Mouse (Mus musculus) midbrain, postnatal 0 days (tissue): Measurements from ENCODE around the gene Arhgap21. TPM values are rescaled to one million over a fixed set of nuclear protein-coding genes. Genes with fewer than 3 reads are reported as not detected.

Experiments used
- ATAC-seq: fragments of 200-750 bp; cut with Nextera tagmentation; 2 replicates; pipeline ENCODE4 v1.8.0; 2017; ENCODE audit warnings: moderate number of reproducible peaks, mild to moderate bottlenecking, moderate TSS enrichment, moderate library complexity; ENCODE audit not compliant: low FRiP score
- DNase-seq: peaks from one replicate; pipeline ENCODE4 v3.0.0-alpha.2; 2015; ENCODE audit warnings: low spot score
- H3K27ac ChIP-seq: fragments of 300-500 bp; sonication (generic); 2 replicates; pipeline ENCODE4 v1.5.1; 2014; ENCODE audit warnings: low read depth, mild to moderate bottlenecking, low read length, mixed read lengths
- H3K27me3 ChIP-seq: fragments of 300-500 bp; sonication (generic); 2 replicates; pipeline ENCODE4 v1.6.1; 2014; ENCODE audit warnings: low read length, control low read depth, mixed read lengths; ENCODE audit not compliant: insufficient read depth
- H3K36me3 ChIP-seq: fragments of 300-500 bp; sonication (generic); 2 replicates; pipeline ENCODE4 v1.6.1; 2014; ENCODE audit warnings: low read length, control low read depth, mixed read lengths; ENCODE audit not compliant: insufficient read depth
- H3K4me1 ChIP-seq: fragments of 300-500 bp; sonication (generic); 2 replicates; pipeline ENCODE4 v1.6.1; 2014; ENCODE audit warnings: mild to moderate bottlenecking, control low read depth, antibody characterized with exemption, low read length, mixed read lengths; ENCODE audit not compliant: insufficient read depth
- H3K4me2 ChIP-seq: fragments of 300-500 bp; sonication (generic); 2 replicates; pipeline ENCODE4 v1.6.1; 2014; ENCODE audit warnings: low read depth, mild to moderate bottlenecking, low read length, mixed read lengths; ENCODE audit not compliant: poor library complexity, severe bottlenecking
- H3K4me3 ChIP-seq: fragments of 300-500 bp; sonication (generic); 2 replicates; pipeline ENCODE4 v1.5.1; 2014; ENCODE audit warnings: low read depth, mild to moderate bottlenecking, low read length, moderate library complexity
- H3K9ac ChIP-seq: fragments of 300-500 bp; sonication (generic); replicated peaks from 2 replicates; pipeline ENCODE4 v1.6.1; 2014; ENCODE audit warnings: mild to moderate bottlenecking, low read length, moderate library complexity, mixed read lengths; ENCODE audit not compliant: poor library complexity, severe bottlenecking
- H3K9me3 ChIP-seq: fragments of 300-500 bp; sonication (generic); 2 replicates; pipeline ENCODE4 v1.6.1; 2016; ENCODE audit warnings: low read length, control low read depth
- CTCF ChIP-seq: IDR thresholded peaks from 2 replicates; pipeline ENCODE4 v1.5.1; 2016; ENCODE audit warnings: antibody characterized with exemption, mild to moderate bottlenecking
- WGBS: fragments of 180-500 bp; shearing (Covaris S2); extraction: QIAGEN DNeasy Blood & Tissue Kit; methylation state at CpG from one replicate; pipeline ENCODE4 v1.1.7; 2014; 5-methylcytosine and 5-hydroxymethylcytosine counted together
- polyA plus RNA-seq: library from polyadenylated mRNA; unstranded; fragments of >200 nt; fragmentation: Nextera tagmentation; extraction: Ambion mirVana; gene quantifications from 2 replicates; pipeline ENCODE4 v1.2.1, GENCODE M21; 2015
- total RNA-seq: library from RNA; depleted of rRNA; stranded (reverse); fragments of >200 nt; gene quantifications from 2 replicates; pipeline ENCODE4 v1.2.3, GENCODE M21; 2014

Gene Arhgap21
- total and polyA plus RNA-seq, 2 experiments from 2014 or later, result 31.6 to 81.8 TPM

DNA sequence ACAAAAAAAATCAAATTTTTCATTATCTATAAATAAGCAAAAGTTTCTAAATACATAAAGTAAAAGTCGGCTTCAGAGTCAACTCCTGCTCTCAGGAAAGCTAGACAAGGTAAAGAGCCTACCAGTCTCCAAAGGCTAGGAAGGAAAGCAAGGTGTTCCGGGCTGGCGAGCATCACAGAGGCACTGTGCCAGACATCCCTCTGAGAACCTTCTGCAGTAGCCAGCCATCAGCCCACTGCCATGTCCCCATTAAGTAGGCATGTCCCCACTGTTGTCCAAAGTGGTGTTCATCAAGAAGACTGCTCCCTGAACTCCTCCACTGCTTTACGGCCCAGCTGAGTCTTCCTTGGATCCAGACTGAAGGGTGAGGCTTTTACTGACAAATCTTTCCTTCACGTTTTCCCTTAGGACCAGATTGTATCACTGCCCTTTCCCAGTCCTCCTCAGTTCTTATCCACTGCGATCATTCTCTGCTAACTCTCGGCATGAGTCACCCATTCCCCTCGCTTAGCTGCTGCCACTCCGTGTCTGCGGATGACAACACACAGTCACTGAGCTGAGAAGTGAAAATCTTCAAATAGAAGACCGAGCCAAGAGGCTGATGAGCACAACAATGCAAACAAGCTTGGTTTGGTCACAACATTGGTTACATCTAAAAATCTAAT lies 65.6 kb downstream of the Arhgap21 start:
- no peaks in the 10 kb centered on the region for H3K27me3 ChIP-seq
- H3K4me1 ChIP-seq, result no peaks in the 10 kb centered on the region
- no peak overlapping the region for H3K9ac ChIP-seq
- no peak for TF ChIP-seq CTCF
- no peak overlapping the region for H3K27ac ChIP-seq
- H3K4me3 ChIP-seq, result no peak overlapping the region
- no peak overlapping the region for H3K4me2 ChIP-seq
- no peaks in the 10 kb centered on the region for H3K36me3 ChIP-seq
- ATAC-seq, result no peak
- H3K9me3 ChIP-seq, result no peaks in the 10 kb centered on the region
- peak; percentile 38 for DNase-seq
- WGBS, result 89% methylated on average over 11 of the region's 11 CpGs

DNA sequence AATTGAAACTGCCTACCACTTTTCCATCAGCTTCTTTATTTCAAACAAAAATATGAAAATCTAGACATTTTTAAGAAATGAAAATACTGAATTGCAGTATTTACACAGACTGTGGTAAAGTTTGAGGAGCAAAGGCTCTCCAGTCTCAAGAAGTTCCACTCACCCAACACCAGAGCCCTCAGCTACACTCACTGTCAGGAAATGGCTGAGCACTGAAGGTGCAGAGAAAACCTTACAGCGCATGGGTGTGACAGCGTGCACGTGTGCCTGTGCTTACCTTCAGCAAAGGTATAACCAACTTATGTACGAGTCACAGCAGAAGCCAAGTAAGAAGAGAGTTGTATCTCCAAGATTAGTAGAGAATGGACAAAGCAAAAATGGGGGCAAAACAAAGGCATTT lies 66.8 kb downstream of the Arhgap21 start:
- ATAC-seq, result no peak
- H3K4me3 ChIP-seq, result no peak overlapping the region
- H3K9ac ChIP-seq, result no peak overlapping the region
- TF ChIP-seq CTCF, result no peak
- H3K4me1 ChIP-seq, result no peaks in the 10 kb centered on the region
- no peaks in the 10 kb centered on the region for H3K36me3 ChIP-seq
- H3K9me3 ChIP-seq, result no peaks in the 10 kb centered on the region
- 95% methylated on average over 4 of the region's 4 CpGs for WGBS
- no peaks in the 10 kb centered on the region for H3K27me3 ChIP-seq
- H3K4me2 ChIP-seq, result no peak overlapping the region
- H3K27ac ChIP-seq, result no peak overlapping the region
- no peak for DNase-seq

GRCm38 (mm10) chr2:20899301-20899700 lies 69.4 kb downstream of the Arhgap21 start:
- ATAC-seq, result no peak
- H3K4me1 ChIP-seq, result no peaks in the 10 kb centered on the region
- H3K27ac ChIP-seq, result no peak overlapping the region
- no peak overlapping the region for H3K9ac ChIP-seq
- WGBS, result 69% methylated on average over 9 of the region's 9 CpGs
- no peak for DNase-seq
- no peaks in the 10 kb centered on the region for H3K27me3 ChIP-seq
- H3K4me3 ChIP-seq, result no peak overlapping the region
- no peak for TF ChIP-seq CTCF
- H3K4me2 ChIP-seq, result no peak overlapping the region
- H3K9me3 ChIP-seq, result no peaks in the 10 kb centered on the region
- H3K36me3 ChIP-seq, result no peaks in the 10 kb centered on the region

- Histone ChIP-seq H3K9me3 (no peaks in the 10 kb centered on the region), H3K27me3 (no peaks in the 10 kb centered on the region), H3K4me2 (no peak overlapping the region), H3K27ac (no peak overlapping the region), H3K4me3 (no peak overlapping the region), H3K4me1 (no peaks in the 10 kb centered on the region), H3K36me3 (no peaks in the 10 kb centered on the region), H3K9ac (no peak overlapping the region)
- ATAC-seq (peak; percentile 83), DNase-seq (peak; percentile 90)
- peak; percentile 89 for TF ChIP-seq CTCF
- 37% methylated on average over 6 of the region's 6 CpGs for WGBS
Measured at GRCm38 (mm10) chr2:20898684-20899083, 70.0 kb downstream of the Arhgap21 start.

- 85% methylated on average over 5 of the region's 5 CpGs for WGBS
- no peak for TF ChIP-seq CTCF
- no peak for ATAC-seq
Measured at GRCm38 (mm10) chr2:20896446-20896845, 72.2 kb downstream of the Arhgap21 start.

DNA sequence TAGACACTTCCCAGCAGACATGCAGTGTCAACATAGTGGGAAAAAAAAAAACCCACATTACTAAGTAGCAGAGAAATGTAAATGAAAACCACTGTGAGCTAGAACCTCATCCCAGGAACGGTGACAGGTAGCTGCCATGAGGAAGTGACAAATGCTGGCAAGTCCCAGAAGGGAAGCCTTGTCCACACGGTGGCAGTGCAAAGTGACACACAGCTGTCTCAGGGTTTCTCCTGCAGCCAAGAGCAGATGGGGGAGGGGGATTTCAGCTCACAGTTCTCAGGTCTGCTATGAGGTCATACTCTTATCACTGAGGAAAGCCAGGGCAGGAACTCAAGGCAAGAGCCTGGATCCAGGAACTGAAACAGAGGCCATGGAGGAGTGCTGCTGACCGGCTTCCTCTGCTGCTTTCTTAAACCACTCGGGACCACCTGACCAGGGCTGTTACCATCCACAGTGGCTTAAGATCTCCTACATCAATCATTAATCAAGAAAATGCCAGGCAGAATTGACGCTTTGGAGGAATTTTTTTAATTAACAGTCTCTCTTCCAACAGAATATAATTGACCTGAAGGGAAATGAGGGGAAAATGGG lies 74.5 kb downstream of the Arhgap21 start:
- H3K4me2 ChIP-seq, result no peak overlapping the region
- H3K4me1 ChIP-seq, result no peaks in the 10 kb centered on the region
- H3K9me3 ChIP-seq, result no peaks in the 10 kb centered on the region
- H3K36me3 ChIP-seq, result no peaks in the 10 kb centered on the region
- DNase-seq (peak; percentile 66), ATAC-seq (peak; percentile 63)
- no peak overlapping the region for H3K27ac ChIP-seq
- no peak overlapping the region for H3K4me3 ChIP-seq
- no peak overlapping the region for H3K9ac ChIP-seq
- no peaks in the 10 kb centered on the region for H3K27me3 ChIP-seq
- WGBS, result 38% methylated on average over 5 of the region's 5 CpGs
- peak; percentile 71 for TF ChIP-seq CTCF

More at GRCm38 (mm10) chr2:20896446-20896845, 72.2 kb downstream of the Arhgap21 start:
- no peaks in the 10 kb centered on the region for H3K9me3 ChIP-seq
- H3K36me3 ChIP-seq, result no peaks in the 10 kb centered on the region
- no peak overlapping the region for H3K4me3 ChIP-seq
- no peak overlapping the region for H3K9ac ChIP-seq
- H3K4me1 ChIP-seq, result no peaks in the 10 kb centered on the region
- no peaks in the 10 kb centered on the region for H3K27me3 ChIP-seq
- H3K4me2 ChIP-seq, result no peak overlapping the region
- no peak for DNase-seq
- no peak overlapping the region for H3K27ac ChIP-seq
